Mouse (Mus musculus) lung, adult 2 months (tissue): Measurements from ENCODE around the gene Tgfa.

Source experiments
- CTCF ChIP-seq: fragments of 200-500 bp; IDR thresholded peaks from 2 replicates; pipeline ENCODE4 v1.5.1; 2011; ENCODE audit warnings: mild to moderate bottlenecking, low read length, control low read depth; ENCODE audit not compliant: insufficient read depth
- POLR2A ChIP-seq: fragments of 200-500 bp; IDR thresholded peaks from 2 replicates; pipeline ENCODE4 v1.6.1; 2011; ENCODE audit warnings: low read depth, mild to moderate bottlenecking, control low read depth, low read length, borderline replicate concordance; ENCODE audit errors: extremely low read depth

DNA sequence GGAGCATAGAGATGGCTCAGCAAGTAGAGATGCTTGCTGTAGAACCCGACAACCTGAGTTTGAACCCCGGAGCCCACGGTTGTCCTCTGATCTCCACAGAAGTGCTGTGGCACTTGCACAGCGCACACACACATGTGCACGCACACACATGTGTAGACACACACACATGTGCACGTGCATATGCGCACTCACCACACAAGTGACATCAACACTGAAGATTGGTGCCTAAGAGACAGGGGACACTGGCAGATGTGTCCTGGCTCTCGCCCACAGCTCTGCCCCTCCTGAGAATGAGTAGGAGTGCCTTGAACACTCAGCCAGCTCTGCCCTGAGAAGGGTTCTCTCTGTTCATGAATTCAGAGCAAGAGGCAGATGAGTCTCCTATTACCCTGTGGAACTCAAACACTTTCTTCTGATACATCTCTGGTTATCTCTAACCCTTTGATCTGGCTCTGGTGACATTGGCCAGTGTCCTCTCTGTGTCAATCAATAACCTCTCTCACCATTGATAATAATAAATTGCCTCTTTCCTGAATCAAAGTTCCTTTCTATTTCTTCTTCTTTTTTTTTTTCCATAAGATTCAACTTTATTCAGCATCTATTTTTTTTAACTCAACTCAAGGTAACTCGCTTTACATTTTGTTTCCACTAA lies 17.6 kb upstream of the Tgfa start:
- TF ChIP-seq POLR2A: no peak
- no peak for TF ChIP-seq CTCF
